Mouse (Mus musculus): ENCODE measurements around the gene Flrt1. TPM values are rescaled to one million over a fixed set of nuclear protein-coding genes. Genes with fewer than 3 reads are reported as not detected.

Flrt1 gene
- 0.51 and 0.82 TPM in 2 replicates for polyA plus RNA-seq (2011; ENCODE audit: insufficient read depth, insufficient read length, low read depth, missing spikeins)

GRCm38 (mm10) chr19:7105544-7105943 lies at the start of gene Flrt1:
TSS of gene Flrt1 (minus strand) at chr19:7105729.
- no peaks in the 10 kb centered on the region for H3K27me3 ChIP-seq (ENCODE audit: control insufficient read depth, insufficient read depth, low read length, poor library complexity, severe bottlenecking)
- no peak within 1 kb of the TSS for H3K4me3 ChIP-seq (ENCODE audit: low read depth, low read length)
- TF ChIP-seq EP300 (IDR thresholded peaks at IDR 0.05; ENCODE audit: insufficient read depth, low read depth, low read length) (no peak), POLR2A (IDR thresholded peaks at IDR 0.05; ENCODE audit: insufficient read depth, low read length) (no peak), CTCF (IDR thresholded peaks at IDR 0.05; ENCODE audit: low read depth, low read length) (no peak)
- H3K9me3 ChIP-seq (replicated peaks; ENCODE audit: control insufficient read depth, insufficient read depth, low read length, poor library complexity, severe bottlenecking), result no peaks in the 10 kb centered on the region
- no peaks in the 10 kb centered on the region for H3K36me3 ChIP-seq (ENCODE audit: control insufficient read depth, insufficient read depth, low read length, poor library complexity, severe bottlenecking)
- H3K4me1 ChIP-seq (ENCODE audit: control insufficient read depth, insufficient read depth, low read length), result no peaks in the 10 kb centered on the region
- H3K9ac ChIP-seq (ENCODE audit: low read depth, poor library complexity, severe bottlenecking), result no peak within 1 kb of the TSS
- no peak within 1 kb of the TSS for H3K27ac ChIP-seq (ENCODE audit: insufficient read depth, low read length)

- H3K36me3 ChIP-seq (ENCODE audit: control insufficient read depth, insufficient read depth, low read length, poor library complexity, severe bottlenecking), result no peaks in the 10 kb centered on the region
- H3K9me3 ChIP-seq (replicated peaks; ENCODE audit: control insufficient read depth, insufficient read depth, low read length, poor library complexity, severe bottlenecking), result no peaks in the 10 kb centered on the region
- TF ChIP-seq POLR2A (IDR thresholded peaks at IDR 0.05; ENCODE audit: insufficient read depth, low read length) (no peak), CTCF (IDR thresholded peaks at IDR 0.05; ENCODE audit: low read depth, low read length) (no peak), EP300 (IDR thresholded peaks at IDR 0.05; ENCODE audit: insufficient read depth, low read depth, low read length) (no peak)
- H3K9ac ChIP-seq (ENCODE audit: low read depth, poor library complexity, severe bottlenecking), result no peak overlapping the region
- no peaks in the 10 kb centered on the region for H3K4me1 ChIP-seq (ENCODE audit: control insufficient read depth, insufficient read depth, low read length)
- no peak overlapping the region for H3K27ac ChIP-seq (ENCODE audit: insufficient read depth, low read length)
- no peak overlapping the region for H3K4me3 ChIP-seq (ENCODE audit: low read depth, low read length)
- H3K27me3 ChIP-seq (ENCODE audit: control insufficient read depth, insufficient read depth, low read length, poor library complexity, severe bottlenecking), result no peaks in the 10 kb centered on the region
Observed at GRCm38 (mm10) chr19:7155196-7155595, 49.7 kb upstream of the Flrt1 start.

GRCm38 (mm10) chr19:7153232-7153631 lies 47.7 kb upstream of the Flrt1 start:
- Histone ChIP-seq H3K4me1 (ENCODE audit: control insufficient read depth, insufficient read depth, low read length) (no peaks in the 10 kb centered on the region), H3K27me3 (ENCODE audit: control insufficient read depth, insufficient read depth, low read length, poor library complexity, severe bottlenecking) (no peaks in the 10 kb centered on the region), H3K4me3 (ENCODE audit: low read depth, low read length) (no peak overlapping the region), H3K27ac (ENCODE audit: insufficient read depth, low read length) (no peak overlapping the region), H3K9ac (ENCODE audit: low read depth, poor library complexity, severe bottlenecking) (no peak overlapping the region), H3K9me3 (replicated peaks; ENCODE audit: control insufficient read depth, insufficient read depth, low read length, poor library complexity, severe bottlenecking) (no peaks in the 10 kb centered on the region), H3K36me3 (ENCODE audit: control insufficient read depth, insufficient read depth, low read length, poor library complexity, severe bottlenecking) (no peaks in the 10 kb centered on the region)
- TF ChIP-seq CTCF (IDR thresholded peaks at IDR 0.05; ENCODE audit: low read depth, low read length) (no peak), POLR2A (IDR thresholded peaks at IDR 0.05; ENCODE audit: insufficient read depth, low read length) (no peak), EP300 (IDR thresholded peaks at IDR 0.05; ENCODE audit: insufficient read depth, low read depth, low read length) (no peak)

DNA sequence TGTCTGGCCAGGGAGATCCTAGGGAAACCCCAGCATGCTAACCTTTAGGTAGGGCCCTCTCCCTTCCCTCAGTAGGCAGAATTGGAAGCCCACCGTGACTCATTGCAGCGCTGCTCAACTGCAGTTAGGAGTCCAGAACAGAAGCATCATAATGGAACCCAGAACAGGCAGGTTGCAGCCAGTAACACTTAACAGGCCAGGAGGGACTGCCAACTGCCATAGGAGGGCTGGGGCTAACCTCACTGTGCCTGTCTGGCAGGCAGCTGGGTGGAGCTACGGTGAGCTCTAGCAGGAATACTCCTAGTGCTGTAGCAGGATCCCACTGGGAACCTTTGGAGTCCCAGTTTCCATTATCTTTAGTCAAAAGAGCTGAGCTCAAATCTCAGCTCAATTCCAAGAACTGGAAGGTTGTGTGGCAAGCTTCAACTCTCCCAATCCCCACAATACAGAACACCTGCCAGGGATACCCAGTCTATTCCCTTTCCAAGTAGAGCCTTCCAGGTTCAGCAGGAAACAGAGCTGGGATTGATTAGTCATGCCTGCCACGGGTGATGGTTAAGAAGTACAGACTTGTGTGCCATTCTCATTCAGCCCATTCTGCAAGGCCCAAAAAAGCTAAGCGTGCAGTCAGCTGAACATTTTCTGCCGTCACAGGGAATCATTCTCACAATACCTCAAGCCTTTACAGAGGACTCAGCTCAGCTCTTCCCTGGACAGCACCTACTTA lies 46.6 kb upstream of the Flrt1 start:
- Histone ChIP-seq H3K27me3 (ENCODE audit: control insufficient read depth, insufficient read depth, low read length, poor library complexity, severe bottlenecking) (no peaks in the 10 kb centered on the region), H3K27ac (ENCODE audit: insufficient read depth, low read length) (no peak overlapping the region), H3K4me1 (ENCODE audit: control insufficient read depth, insufficient read depth, low read length) (no peaks in the 10 kb centered on the region)

DNA sequence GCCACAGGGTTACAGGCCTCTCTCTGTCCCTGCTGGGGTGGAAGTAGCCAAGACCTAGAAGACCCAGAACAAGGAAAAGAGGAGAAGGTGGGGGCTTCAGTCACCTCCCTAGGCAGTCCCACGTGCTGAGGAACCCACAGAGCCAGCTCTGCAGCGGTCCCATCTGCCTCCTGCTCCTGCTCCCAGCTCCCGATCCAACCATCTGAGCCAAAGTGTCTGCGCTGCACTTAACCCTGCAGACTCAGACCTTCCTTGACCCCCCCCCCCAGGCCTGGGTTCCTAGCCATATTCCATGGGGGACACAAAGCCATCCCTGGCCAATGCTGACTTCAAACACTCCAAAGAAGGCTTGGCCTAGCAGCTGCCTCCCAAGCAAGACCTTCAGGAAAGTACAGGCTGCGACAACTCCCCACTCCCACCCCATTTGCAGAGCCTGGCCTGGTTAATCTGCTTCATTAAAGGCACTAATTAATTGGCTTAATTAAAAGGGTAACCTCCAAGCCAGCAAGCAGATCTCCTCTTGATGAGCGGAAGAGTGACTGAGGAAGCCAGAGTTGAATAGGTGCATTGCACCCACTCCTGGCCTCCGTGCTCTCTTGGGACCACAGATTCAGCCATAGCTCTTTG lies 45.9 kb upstream of the Flrt1 start:
- Histone ChIP-seq H3K27ac (ENCODE audit: insufficient read depth, low read length) (no peak overlapping the region), H3K4me1 (ENCODE audit: control insufficient read depth, insufficient read depth, low read length) (no peaks in the 10 kb centered on the region), H3K4me3 (ENCODE audit: low read depth, low read length) (no peak overlapping the region), H3K27me3 (ENCODE audit: control insufficient read depth, insufficient read depth, low read length, poor library complexity, severe bottlenecking) (no peaks in the 10 kb centered on the region), H3K9ac (ENCODE audit: low read depth, poor library complexity, severe bottlenecking) (no peak overlapping the region), H3K36me3 (ENCODE audit: control insufficient read depth, insufficient read depth, low read length, poor library complexity, severe bottlenecking) (no peaks in the 10 kb centered on the region), H3K9me3 (replicated peaks; ENCODE audit: control insufficient read depth, insufficient read depth, low read length, poor library complexity, severe bottlenecking) (no peaks in the 10 kb centered on the region)
- TF ChIP-seq POLR2A (IDR thresholded peaks at IDR 0.05; ENCODE audit: insufficient read depth, low read length) (no peak), EP300 (IDR thresholded peaks at IDR 0.05; ENCODE audit: insufficient read depth, low read depth, low read length) (no peak), CTCF (IDR thresholded peaks at IDR 0.05; ENCODE audit: low read depth, low read length) (no peak)

More for the DNA sequence above, 46.6 kb upstream of the Flrt1 start:
- no peak overlapping the region for H3K4me3 ChIP-seq (ENCODE audit: low read depth, low read length)
- H3K36me3 ChIP-seq (ENCODE audit: control insufficient read depth, insufficient read depth, low read length, poor library complexity, severe bottlenecking), result no peaks in the 10 kb centered on the region
- TF ChIP-seq CTCF (IDR thresholded peaks at IDR 0.05; ENCODE audit: low read depth, low read length), result no peak
- TF ChIP-seq EP300 (IDR thresholded peaks at IDR 0.05; ENCODE audit: insufficient read depth, low read depth, low read length), result no peak
- no peak for TF ChIP-seq POLR2A (IDR thresholded peaks at IDR 0.05; ENCODE audit: insufficient read depth, low read length)
- H3K9me3 ChIP-seq (replicated peaks; ENCODE audit: control insufficient read depth, insufficient read depth, low read length, poor library complexity, severe bottlenecking), result no peaks in the 10 kb centered on the region
- no peak overlapping the region for H3K9ac ChIP-seq (ENCODE audit: low read depth, poor library complexity, severe bottlenecking)

DNA sequence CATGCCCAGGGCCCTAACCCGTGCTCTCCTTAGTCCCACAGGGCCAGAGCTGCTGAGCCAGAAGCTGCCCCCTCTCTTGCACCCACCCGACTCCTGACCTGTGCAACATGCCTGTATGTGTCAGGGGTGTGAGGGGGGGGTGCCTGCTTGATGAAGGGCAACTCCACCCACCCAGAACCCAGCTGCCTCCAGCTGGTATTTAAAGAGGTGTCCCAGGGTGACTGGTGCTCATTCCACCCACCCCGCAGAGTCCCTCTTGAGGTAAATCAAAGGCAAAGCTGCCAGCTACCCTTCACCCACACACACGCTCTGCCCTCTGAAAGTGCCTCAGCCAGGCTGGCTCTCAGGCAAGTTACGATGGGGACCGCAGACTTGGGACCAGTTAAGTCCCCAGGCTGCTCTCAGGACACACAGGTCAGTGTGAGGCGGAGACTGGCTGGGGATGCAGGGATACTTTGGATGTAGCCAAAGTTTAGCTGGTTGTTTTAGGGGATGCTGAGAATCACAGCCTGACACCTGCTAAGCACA lies 43.7 kb upstream of the Flrt1 start:
- Histone ChIP-seq H3K27ac (ENCODE audit: insufficient read depth, low read length) (no peak overlapping the region), H3K4me3 (ENCODE audit: low read depth, low read length) (no peak overlapping the region), H3K9ac (ENCODE audit: low read depth, poor library complexity, severe bottlenecking) (no peak overlapping the region), H3K36me3 (ENCODE audit: control insufficient read depth, insufficient read depth, low read length, poor library complexity, severe bottlenecking) (no peaks in the 10 kb centered on the region), H3K27me3 (ENCODE audit: control insufficient read depth, insufficient read depth, low read length, poor library complexity, severe bottlenecking) (no peaks in the 10 kb centered on the region), H3K9me3 (replicated peaks; ENCODE audit: control insufficient read depth, insufficient read depth, low read length, poor library complexity, severe bottlenecking) (no peaks in the 10 kb centered on the region), H3K4me1 (ENCODE audit: control insufficient read depth, insufficient read depth, low read length) (peaks cover 1% of the 10 kb centered on the region)
- TF ChIP-seq POLR2A (IDR thresholded peaks at IDR 0.05; ENCODE audit: insufficient read depth, low read length) (no peak), EP300 (IDR thresholded peaks at IDR 0.05; ENCODE audit: insufficient read depth, low read depth, low read length) (no peak), CTCF (IDR thresholded peaks at IDR 0.05; ENCODE audit: low read depth, low read length) (no peak)

Data from ES-Bruce4 (cell line).